ENCODE assay signal across 15 mouse cellular contexts in genomic region chr1:60683766-60684165, GRCm38 (mm10).
"Had no signal": no experiment of that assay in that cellular context is flagged by ENCODE, and none has a peak within 500 bp of the region (broad histone marks: within the 10 kb centered on the region; RNA-seq: fewer than 3 reads in every experiment).

No protein-coding gene starts in this region.

- DNase-seq: gastrocnemius, postnatal 14 days; gastrocnemius, postnatal 36 days; heart, adult 2 months; heart, postnatal 14 days; kidney, adult 11 months; kidney, adult 2 months; kidney, adult 9 months; kidney, postnatal 14 days; kidney, postnatal 36 days; layer of hippocampus, adult 9-11 months; layer of hippocampus, postnatal 36 days; left cerebral cortex, postnatal 4 days had no signal

- ATAC-seq: hindbrain, postnatal 0 days; intestine, embryonic 16.5 days; liver, embryonic 12.5 days had no signal
